8 mouse cellular contexts compared by ENCODE assay signal in genomic region chr16:38742113-38742658, GRCm38 (mm10). TPM values are rescaled to one million over a fixed set of nuclear protein-coding genes. Genes with fewer than 3 reads are reported as not detected.
DNase-seq lines count a peak whose midpoint lies in the region; ATAC-seq lines count a peak whose summit lies in the region.

TSS of gene B4galt4 (plus strand) at chr16:38742264.

- H3K4me1 ChIP-seq in hindbrain, embryonic 10.5 days (replicated peaks), result peaks cover 9% of the 10 kb centered on the region
- peaks cover 8% of the 10 kb centered on the region for H3K4me1 ChIP-seq in lung, embryonic 16.5 days (replicated peaks; ENCODE audit: control insufficient read depth, insufficient read depth, low read length)

- peak; percentile 98 for ATAC-seq in lung, embryonic 16.5 days (ENCODE audit: low read depth)

- H3K36me3 ChIP-seq in hindbrain, embryonic 10.5 days, result no peaks in the 10 kb centered on the region
- no peaks in the 10 kb centered on the region for H3K36me3 ChIP-seq in lung, embryonic 16.5 days (ENCODE audit: control insufficient read depth, insufficient read depth, low read length)

- DNase-seq in ES-CJ7 (ENCODE audit: low read depth, low spot score), result peak; percentile 34
- peak; percentile 65 for DNase-seq in cerebellum, adult 8-10 months
- peak; percentile 71 to 82 for DNase-seq in frontal cortex, postnatal 10 days (ENCODE audit: low spot score in 2 of 2)
- DNase-seq in hindbrain, embryonic 10.5 days (ENCODE audit: low spot score), result peak; percentile 80
- peak; percentile 82 to 89 for DNase-seq in layer of hippocampus, postnatal 10 days (ENCODE audit: low spot score in 2 of 2)
- DNase-seq in ovary, postnatal 36 days (ENCODE audit: low spot score), result peak; percentile 87
- peak; percentile 75 to 77 for DNase-seq in urinary bladder, adult 18-20 months (ENCODE audit: low spot score in 2 of 2)

- H3K4me2 ChIP-seq in lung, embryonic 16.5 days (ENCODE audit: low read depth, low read length), result peak within 1 kb of the TSS; percentile 93

- H3K4me3 ChIP-seq in hindbrain, embryonic 10.5 days, result peak within 1 kb of the TSS; percentile 90
- peak within 1 kb of the TSS; percentile 87 for H3K4me3 ChIP-seq in lung, embryonic 16.5 days (ENCODE audit: low read length)

- H3K27ac ChIP-seq in hindbrain, embryonic 10.5 days, result peak within 1 kb of the TSS; percentile 92
- peak within 1 kb of the TSS; percentile 84 for H3K27ac ChIP-seq in lung, embryonic 16.5 days (ENCODE audit: low read length)

- WGBS in hindbrain, embryonic 10.5 days, result under 1% methylated on average over 69 of the region's 69 CpGs
- WGBS in lung, embryonic 16.5 days, result under 1% methylated on average over 66 of the region's 69 CpGs

- peak within 1 kb of the TSS; percentile 90 for H3K9ac ChIP-seq in lung, embryonic 16.5 days (ENCODE audit: low read length)

- H3K9me3 ChIP-seq in hindbrain, embryonic 10.5 days, result no peaks in the 10 kb centered on the region
- no peaks in the 10 kb centered on the region for H3K9me3 ChIP-seq in lung, embryonic 16.5 days (ENCODE audit: control insufficient read depth, low read length)

- peaks cover 9% of the 10 kb centered on the region; the same call in 1 of the 2 replicates for H3K27me3 ChIP-seq in hindbrain, embryonic 10.5 days (ENCODE audit: insufficient read depth, poor library complexity, severe bottlenecking)
- no peaks in the 10 kb centered on the region for H3K27me3 ChIP-seq in lung, embryonic 16.5 days (ENCODE audit: control insufficient read depth, insufficient read depth, low read depth, low read length)

RNA-seq across cellular contexts. Expression of gene B4galt4, which starts in this region (rescaled TPM):
- polyA plus RNA-seq in hindbrain, embryonic 10.5 days (2016; fragmentation: Nextera tagmentation; extraction: Ambion mirVana), result 25.5 and 25.6 TPM in 2 replicates
- total RNA-seq in layer of hippocampus, postnatal 10 days (2021), result 10 to 100 TPM; 27.7 to 31.2 TPM
- polyA plus RNA-seq in lung, embryonic 16.5 days (2015; fragmentation: Nextera tagmentation; extraction: Ambion mirVana), result 34.7 and 38.1 TPM in 2 replicates

Comparison
In these comparisons a context has a peak if more than half of its experiments do, and no peak if none do; other contexts are left out.
1. Peak in every context shown above with its lines: DNase-seq, ATAC-seq, H3K4me3 ChIP-seq and H3K27ac ChIP-seq.
2. DNase-seq: peak in every context shown above with its lines; median percentile 87 in ovary, postnatal 36 days; 86 in layer of hippocampus, postnatal 10 days; 80 in hindbrain, embryonic 10.5 days; 76 in frontal cortex, postnatal 10 days; 76 in urinary bladder, adult 18-20 months; 65 in cerebellum, adult 8-10 months; 34 in ES-CJ7.